Mouse (Mus musculus) stomach, postnatal 0 days (tissue): ENCODE results near the gene Mmp3. TPM values are rescaled to one million over a fixed set of nuclear protein-coding genes. Genes with fewer than 3 reads are reported as not detected.
"Not testable (repeated sequence)": the region's sequence is repeated elsewhere in the genome, so short reads cannot be mapped to it uniquely, and the experiment has no call there.

Experiments
- ATAC-seq: fragments of 200-750 bp; cut with Nextera tagmentation; 2 replicates; pipeline ENCODE4 v1.8.0; 2017; ENCODE audit not compliant: low FRiP score, low TSS enrichment
- DNase-seq: peaks from one replicate; pipeline ENCODE4 v3.0.0-alpha.2; 2016; ENCODE audit warnings: low spot score
- H3K27ac ChIP-seq: fragments of 300-500 bp; sonication (generic); replicated peaks from 2 replicates; pipeline ENCODE4 v1.5.1; 2014; ENCODE audit warnings: mild to moderate bottlenecking, control low read depth
- H3K27me3 ChIP-seq: fragments of 300-500 bp; sonication (generic); 2 replicates; pipeline ENCODE4 v1.6.1; 2014; ENCODE audit warnings: low read length; ENCODE audit not compliant: control insufficient read depth, insufficient read depth
- H3K36me3 ChIP-seq: fragments of 300-500 bp; sonication (generic); 2 replicates; pipeline ENCODE4 v1.6.1; 2014; ENCODE audit warnings: low read length, mixed read lengths; ENCODE audit not compliant: control insufficient read depth, insufficient read depth
- H3K4me1 ChIP-seq: fragments of 300-500 bp; sonication (generic); replicated peaks from 2 replicates; pipeline ENCODE4 v1.6.1; 2014; ENCODE audit warnings: antibody characterized with exemption; ENCODE audit not compliant: control insufficient read depth, insufficient read depth
- H3K4me2 ChIP-seq: fragments of 300-500 bp; sonication (generic); replicated peaks from 2 replicates; pipeline ENCODE4 v1.6.1; 2014; ENCODE audit warnings: low read depth, mild to moderate bottlenecking, control low read depth, moderate library complexity
- H3K4me3 ChIP-seq: fragments of 300-500 bp; sonication (generic); 2 replicates; pipeline ENCODE4 v1.5.1; 2014; ENCODE audit warnings: low read depth, low read length, control low read depth
- H3K9ac ChIP-seq: fragments of 300-500 bp; sonication (generic); 2 replicates; pipeline ENCODE4 v1.6.1; 2014; ENCODE audit warnings: mild to moderate bottlenecking, low read length, control low read depth, mixed read lengths
- H3K9me3 ChIP-seq: fragments of 300-500 bp; sonication (generic); 2 replicates; pipeline ENCODE4 v1.6.1; 2016; ENCODE audit warnings: low read length; ENCODE audit not compliant: control insufficient read depth
- CTCF ChIP-seq: IDR thresholded peaks from 2 replicates; pipeline ENCODE4 v1.5.1; 2016; ENCODE audit warnings: antibody characterized with exemption, low read depth, mild to moderate bottlenecking, moderate library complexity
- EP300 ChIP-seq: optimal IDR thresholded peaks from 2 replicates; pipeline ENCODE3; 2016; ENCODE audit warnings: antibody characterized with exemption
- WGBS: fragments of 180-500 bp; shearing (Covaris S2); extraction: QIAGEN DNeasy Blood & Tissue Kit; methylation state at CpG from one replicate; pipeline ENCODE4 v1.1.7; 2014; 5-methylcytosine and 5-hydroxymethylcytosine counted together
- polyA plus RNA-seq: library from polyadenylated mRNA; unstranded; fragments of >200 nt; fragmentation: Nextera tagmentation; extraction: Ambion mirVana; gene quantifications from 2 replicates; pipeline ENCODE4 v1.2.1, GENCODE M21; 2015

Gene Mmp3
- 0.10 TPM in 1 of 2 replicates, not detected in the other for polyA plus RNA-seq

GRCm38 (mm10) chr9:7445522-7445921 is at the start of gene Mmp3:
Gene Mmp3, plus strand, starts transcription at chr9:7445822.
- DNase-seq (no peak), ATAC-seq (no peak)
- Histone ChIP-seq H3K27ac (no peak within 1 kb of the TSS), H3K27me3 (no peaks in the 10 kb centered on the region), H3K4me1 (no peaks in the 10 kb centered on the region), H3K4me3 (no peak within 1 kb of the TSS), H3K4me2 (no peak within 1 kb of the TSS), H3K36me3 (no peaks in the 10 kb centered on the region), H3K9me3 (no peaks in the 10 kb centered on the region), H3K9ac (no peak within 1 kb of the TSS)
- no peak for TF ChIP-seq CTCF
- no peak for TF ChIP-seq EP300
- 86% methylated on average over 2 of the region's 2 CpGs for WGBS

GRCm38 (mm10) chr9:7396556-7396955 is 49.1 kb upstream of the Mmp3 start:
- H3K4me1 ChIP-seq, H3K4me3 ChIP-seq, H3K4me2 ChIP-seq, DNase-seq, H3K36me3 ChIP-seq, ATAC-seq, H3K27me3 ChIP-seq, H3K9ac ChIP-seq, H3K9me3 ChIP-seq, H3K27ac ChIP-seq: not testable (repeated sequence)
- 72% methylated on average over 8 of the region's 8 CpGs for WGBS

DNA sequence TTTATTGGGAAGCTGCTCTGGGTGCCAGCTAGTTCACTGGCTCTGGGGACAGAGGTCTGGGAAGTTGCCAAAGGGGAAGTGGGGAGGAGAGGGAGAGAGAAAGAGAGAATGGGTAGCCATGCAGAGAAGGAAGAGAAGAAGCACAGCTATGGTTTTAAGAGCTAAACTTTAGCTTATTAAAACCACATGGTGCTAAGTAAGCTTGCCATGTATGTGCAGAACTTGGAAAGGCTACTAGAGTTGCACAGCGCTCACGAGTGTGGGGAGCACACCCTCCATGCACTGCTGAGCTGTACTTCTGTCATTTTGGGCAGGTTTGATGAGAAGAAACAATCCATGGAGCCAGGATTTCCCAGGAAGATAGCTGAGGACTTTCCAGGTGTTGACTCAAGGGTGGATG is 7.7 kb downstream of the Mmp3 start:
- no peak overlapping the region for H3K4me2 ChIP-seq
- H3K9me3 ChIP-seq: no peaks in the 10 kb centered on the region
- H3K9ac ChIP-seq: no peak overlapping the region
- no peak for TF ChIP-seq CTCF
- no peak for TF ChIP-seq EP300
- H3K27me3 ChIP-seq: no peaks in the 10 kb centered on the region
- no peaks in the 10 kb centered on the region for H3K36me3 ChIP-seq
- ATAC-seq: no peak
- H3K27ac ChIP-seq: no peak overlapping the region
- H3K4me3 ChIP-seq: no peak overlapping the region
- no peaks in the 10 kb centered on the region for H3K4me1 ChIP-seq
- DNase-seq: no peak
- 73% methylated on average over 2 of the region's 2 CpGs for WGBS

DNA sequence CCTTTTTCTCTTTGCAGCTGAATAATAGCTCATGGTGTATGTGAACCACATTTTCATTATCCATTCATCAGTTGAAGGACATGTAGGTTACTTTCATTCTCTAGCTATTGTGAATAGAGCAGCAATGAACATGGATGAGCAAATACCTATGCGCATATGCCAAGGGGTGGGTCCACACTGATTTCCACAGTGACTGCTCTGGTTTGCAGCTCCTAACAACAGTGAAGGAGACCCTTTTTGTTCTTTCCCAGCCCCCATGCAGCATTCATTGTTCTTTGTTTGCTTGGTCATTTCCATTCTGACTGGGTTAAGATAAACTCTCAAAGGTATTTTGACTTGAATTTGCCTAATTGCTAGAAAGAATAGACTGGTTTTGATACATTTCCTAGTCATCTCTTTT is 24.6 kb downstream of the Mmp3 start:
- ATAC-seq (no peak), DNase-seq (no peak)
- Histone ChIP-seq H3K4me2 (no peak overlapping the region), H3K36me3 (no peaks in the 10 kb centered on the region), H3K4me1 (no peaks in the 10 kb centered on the region), H3K9me3 (no peaks in the 10 kb centered on the region), H3K27ac (no peak overlapping the region), H3K27me3 (no peaks in the 10 kb centered on the region), H3K4me3 (no peak overlapping the region), H3K9ac (no peak overlapping the region)
- no peak for TF ChIP-seq CTCF
- TF ChIP-seq EP300: no peak
- 72% methylated on average over 1 of the region's 1 CpGs for WGBS

- DNase-seq (no peak), ATAC-seq (no peak)
- 64% methylated on average over 5 of the region's 5 CpGs for WGBS
Observed at GRCm38 (mm10) chr9:7483684-7484394, 38.2 kb downstream of the Mmp3 start.

DNA sequence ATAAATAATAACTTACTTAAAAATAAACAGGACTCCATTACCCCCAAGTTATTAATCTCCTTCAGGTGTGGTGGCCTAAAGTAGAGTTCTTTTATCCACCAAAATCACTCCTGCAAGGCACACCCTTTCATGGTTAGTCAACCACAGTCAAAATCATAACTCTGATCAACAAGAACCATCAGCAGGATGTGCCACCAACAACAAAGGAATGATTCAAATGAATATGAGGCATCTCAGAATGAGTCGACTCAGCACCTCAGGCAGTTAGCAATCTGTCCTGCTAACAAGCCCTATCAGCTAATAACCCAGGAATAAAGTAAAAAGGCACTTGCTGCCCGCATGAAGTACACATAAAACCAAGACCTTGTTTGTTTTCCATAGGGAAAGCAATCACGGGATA is 55.5 kb downstream of the Mmp3 start:
- H3K9me3 ChIP-seq: no peaks in the 10 kb centered on the region
- H3K4me1 ChIP-seq: no peaks in the 10 kb centered on the region
- no peaks in the 10 kb centered on the region for H3K36me3 ChIP-seq
- H3K27me3 ChIP-seq: no peaks in the 10 kb centered on the region
- no peak overlapping the region for H3K9ac ChIP-seq
- DNase-seq (no peak), ATAC-seq (no peak)
- 80% methylated on average over 3 of the region's 3 CpGs for WGBS
- TF ChIP-seq EP300: no peak
- no peak for TF ChIP-seq CTCF
- H3K27ac ChIP-seq: no peak overlapping the region
- no peak overlapping the region for H3K4me2 ChIP-seq
- H3K4me3 ChIP-seq: no peak overlapping the region

More at GRCm38 (mm10) chr9:7483684-7484394, 38.2 kb downstream of the Mmp3 start:
- no peaks in the 10 kb centered on the region for H3K27me3 ChIP-seq
- H3K4me3 ChIP-seq: no peak overlapping the region
- H3K36me3 ChIP-seq: no peaks in the 10 kb centered on the region
- no peaks in the 10 kb centered on the region for H3K9me3 ChIP-seq
- no peaks in the 10 kb centered on the region for H3K4me1 ChIP-seq
- TF ChIP-seq CTCF (no peak), EP300 (no peak)
- H3K27ac ChIP-seq: no peak overlapping the region
- H3K9ac ChIP-seq: no peak overlapping the region
- H3K4me2 ChIP-seq: no peak overlapping the region
